Mouse (Mus musculus): ENCODE results near the gene Gucd1.

- TF ChIP-seq CTCF (IDR thresholded peaks at IDR 0.05; ENCODE audit: insufficient read depth, low read length) (no peak), POLR2A (IDR thresholded peaks at IDR 0.05; ENCODE audit: borderline replicate concordance, extremely low read depth, low read depth, low read length) (no peak)
Observed at GRCm38 (mm10) chr10:75512796-75513195, 5.0 kb downstream of the Gucd1 start.
